Mouse (Mus musculus) kidney, adult 2 months (tissue): ENCODE data around the gene Cdc34b. TPM values are rescaled to one million over a fixed set of nuclear protein-coding genes. Genes with fewer than 3 reads are reported as not detected.

Experiments used
- DNase-seq: peaks from one replicate; pipeline ENCODE4 v3.0.0; 2021
- H3K27ac ChIP-seq: fragments of 200-500 bp; 2 replicates; pipeline ENCODE4 v1.5.1; 2012; ENCODE audit warnings: low read depth, low read length, control low read depth, inconsistent platforms; ENCODE audit not compliant: insufficient read depth
- H3K27me3 ChIP-seq: fragments of 200-500 bp; replicated peaks from 2 replicates; pipeline ENCODE4 v1.6.1; 2012; ENCODE audit warnings: mild to moderate bottlenecking, moderate library complexity, low read length, inconsistent platforms; ENCODE audit not compliant: control insufficient read depth, insufficient read depth
- H3K36me3 ChIP-seq: fragments of 200-500 bp; 2 replicates; pipeline ENCODE4 v1.6.1; 2012; ENCODE audit warnings: mild to moderate bottlenecking, moderate library complexity, low read length, inconsistent platforms; ENCODE audit not compliant: control insufficient read depth, insufficient read depth
- H3K4me1 ChIP-seq: fragments of 200-500 bp; 2 replicates; pipeline ENCODE4 v1.6.1; 2011; ENCODE audit warnings: low read length; ENCODE audit not compliant: control insufficient read depth, insufficient read depth
- H3K4me3 ChIP-seq: fragments of 200-500 bp; 2 replicates; pipeline ENCODE4 v1.5.1; 2011; ENCODE audit warnings: mild to moderate bottlenecking, low read depth, low read length, control low read depth; ENCODE audit not compliant: insufficient read depth
- CTCF ChIP-seq: fragments of 200-500 bp; conservative IDR thresholded peaks from 2 replicates; pipeline ENCODE4 v1.5.1; 2011; ENCODE audit warnings: low read depth, mild to moderate bottlenecking, control low read depth, low read length, moderate library complexity, mixed read lengths; ENCODE audit not compliant: insufficient read depth, insufficient read length
- POLR2A ChIP-seq: fragments of 200-500 bp; IDR thresholded peaks from one replicate; pipeline ENCODE4 v1.6.1; 2011; ENCODE audit warnings: low read depth, low read length, control low read depth
- WGBS: fragments of 180-500 bp; shearing (Covaris S2); methylation state at CpG from one replicate; pipeline ENCODE4 v1.1.7; 2018; 5-methylcytosine and 5-hydroxymethylcytosine counted together
- polyA plus RNA-seq: library from polyadenylated mRNA; depleted of rRNA; stranded (reverse); fragments of >200 nt; gene quantifications from 2 replicates; pipeline ENCODE4 v1.2.3, GENCODE M21; 2012

Cdc34b gene
- polyA plus RNA-seq, 1 experiment, result 0.08 TPM

DNA sequence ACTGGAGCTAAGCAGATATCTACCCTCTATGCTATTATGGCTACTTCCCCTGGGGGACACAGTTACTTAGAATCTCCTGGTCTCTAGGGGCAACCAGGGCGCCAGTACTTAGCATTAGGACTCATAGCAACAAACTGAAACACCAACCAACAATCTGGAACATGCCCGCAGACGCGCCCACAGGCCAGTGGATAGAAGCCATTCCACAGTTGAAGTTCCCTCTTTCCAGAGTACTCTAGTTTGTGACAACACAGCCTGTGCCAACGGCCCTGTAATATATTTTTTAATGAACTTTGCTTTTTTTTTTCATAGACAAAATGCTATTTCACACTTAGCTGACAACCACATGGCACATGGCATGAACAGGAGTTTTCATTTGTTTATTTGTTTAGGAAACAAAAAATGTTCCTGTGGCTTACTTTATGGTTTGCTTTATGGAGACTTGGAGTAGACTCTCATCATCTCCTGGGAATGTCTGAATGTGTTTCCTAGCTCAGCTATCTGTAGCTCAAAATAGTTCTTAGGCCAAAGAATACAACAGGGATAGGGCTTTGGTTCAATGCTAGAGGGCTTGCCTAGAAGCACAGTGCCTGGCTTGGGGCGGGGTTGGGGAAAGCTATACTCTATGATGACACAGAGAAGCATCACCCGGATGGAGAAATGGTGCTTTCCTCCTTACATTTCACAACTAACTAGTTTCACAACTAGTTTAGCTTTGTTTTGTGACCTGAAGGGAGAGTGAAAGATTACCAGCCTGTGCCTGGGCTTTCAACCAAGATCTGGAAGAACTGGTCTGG, 23.3 kb upstream of the Cdc34b start:
- no peak overlapping the region for H3K27ac ChIP-seq
- TF ChIP-seq CTCF, result no peak
- TF ChIP-seq POLR2A, result no peak
- H3K36me3 ChIP-seq, result no peaks in the 10 kb centered on the region
- no peak for DNase-seq
- 80% methylated on average over 7 of the region's 7 CpGs for WGBS
- H3K27me3 ChIP-seq, result no peaks in the 10 kb centered on the region
- H3K4me1 ChIP-seq, result no peaks in the 10 kb centered on the region
- H3K4me3 ChIP-seq, result no peak overlapping the region

DNA sequence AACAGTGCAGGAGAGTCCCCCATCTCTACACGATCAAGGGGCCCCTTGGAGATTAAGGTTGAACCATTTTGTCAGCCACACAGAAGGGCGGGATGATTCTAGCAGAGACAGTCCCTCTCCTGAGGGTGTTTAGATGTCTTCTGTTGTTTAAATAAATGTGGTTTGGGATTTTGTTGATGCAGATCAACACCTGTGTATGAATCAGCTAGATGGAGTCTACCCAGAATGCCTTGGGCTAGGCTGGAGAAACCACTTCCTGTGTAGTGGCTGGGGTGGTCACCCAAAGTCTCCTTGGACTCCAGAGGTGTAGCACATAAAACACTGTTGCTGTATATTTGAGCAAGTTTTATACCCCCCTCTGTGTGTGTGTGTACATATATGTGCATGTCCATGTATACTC, 22.4 kb upstream of the Cdc34b start:
- no peak for DNase-seq
- no peaks in the 10 kb centered on the region for H3K27me3 ChIP-seq
- H3K4me1 ChIP-seq, result no peaks in the 10 kb centered on the region
- 89% methylated on average over 2 of the region's 2 CpGs for WGBS
- no peak overlapping the region for H3K27ac ChIP-seq
- TF ChIP-seq POLR2A (no peak), CTCF (no peak)
- H3K4me3 ChIP-seq, result no peak overlapping the region
- no peaks in the 10 kb centered on the region for H3K36me3 ChIP-seq

DNA sequence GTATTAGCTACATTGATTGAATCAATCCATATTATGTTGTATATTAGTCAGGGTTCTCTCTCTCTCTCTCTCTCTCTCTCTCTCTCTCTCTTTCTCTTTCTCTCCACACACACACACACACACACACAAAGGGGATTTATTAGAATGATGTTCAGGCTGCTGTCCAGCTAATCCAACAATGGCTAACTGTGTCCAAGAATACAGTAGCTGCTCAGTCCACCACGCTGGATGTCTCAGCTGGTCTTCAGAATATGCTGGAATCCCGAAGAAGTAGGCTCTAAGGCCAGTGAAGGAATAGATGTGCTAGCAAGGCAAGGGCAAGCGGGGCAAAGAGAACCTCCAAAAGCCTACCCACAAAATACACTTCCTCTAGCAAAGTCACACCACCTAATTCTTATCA, 14.3 kb upstream of the Cdc34b start:
- TF ChIP-seq CTCF (no peak), POLR2A (no peak)
- no peak overlapping the region for H3K27ac ChIP-seq
- no peaks in the 10 kb centered on the region for H3K27me3 ChIP-seq
- H3K4me3 ChIP-seq, result no peak overlapping the region
- no peaks in the 10 kb centered on the region for H3K36me3 ChIP-seq
- DNase-seq, result no peak
- H3K4me1 ChIP-seq, result no peaks in the 10 kb centered on the region
- WGBS, result 91% methylated on average over 3 of the region's 3 CpGs

DNA sequence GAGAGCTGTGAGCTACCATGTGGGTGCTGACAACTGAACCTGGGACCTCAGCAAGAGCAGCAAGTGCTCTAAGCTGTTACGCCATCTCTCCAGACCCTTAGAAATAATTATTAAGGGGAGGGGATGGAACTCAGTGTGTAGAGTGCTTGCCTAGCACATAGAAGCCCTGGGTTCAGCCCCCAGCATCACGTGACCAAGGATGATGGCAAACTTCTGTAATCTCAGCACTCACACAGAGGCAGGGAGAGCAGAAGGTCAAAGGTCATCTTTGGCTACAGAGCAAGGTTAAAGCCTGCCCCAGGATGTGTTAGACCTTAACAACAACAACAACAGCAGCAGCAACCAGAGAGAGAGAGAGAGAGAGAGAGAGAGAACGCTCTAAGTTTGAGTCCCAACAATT, 13.0 kb upstream of the Cdc34b start:
- H3K4me1 ChIP-seq, result no peaks in the 10 kb centered on the region
- no peak overlapping the region for H3K27ac ChIP-seq
- no peaks in the 10 kb centered on the region for H3K36me3 ChIP-seq
- DNase-seq, result no peak
- no peaks in the 10 kb centered on the region for H3K27me3 ChIP-seq
- TF ChIP-seq POLR2A (no peak), CTCF (no peak)
- WGBS, result 82% methylated on average over 3 of the region's 3 CpGs
- H3K4me3 ChIP-seq, result no peak overlapping the region

DNA sequence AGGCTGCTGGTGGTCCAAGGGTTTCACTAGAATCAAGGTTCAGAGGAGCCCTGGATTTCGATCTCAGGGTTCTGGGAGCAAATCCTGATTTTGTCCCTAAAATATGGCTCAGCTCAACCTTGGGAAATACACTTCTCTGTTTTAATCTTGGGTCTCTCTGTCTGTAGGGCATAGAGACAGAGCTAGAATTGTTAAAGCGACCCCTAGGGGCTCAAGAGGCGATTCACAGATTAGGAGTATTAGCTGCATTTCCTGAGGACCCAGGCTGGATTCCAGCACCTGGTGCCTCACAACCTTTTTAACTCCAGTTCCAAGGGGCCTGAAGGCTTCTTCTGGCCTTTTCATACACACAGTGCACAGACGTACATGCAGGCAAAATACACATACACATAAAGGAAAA, 12.0 kb upstream of the Cdc34b start:
- H3K27ac ChIP-seq, result no peak overlapping the region
- no peaks in the 10 kb centered on the region for H3K4me1 ChIP-seq
- DNase-seq, result no peak
- WGBS, result 47% methylated on average over 4 of the region's 4 CpGs
- no peaks in the 10 kb centered on the region for H3K36me3 ChIP-seq
- H3K27me3 ChIP-seq, result no peaks in the 10 kb centered on the region
- TF ChIP-seq CTCF (no peak), POLR2A (no peak)
- no peak overlapping the region for H3K4me3 ChIP-seq

DNA sequence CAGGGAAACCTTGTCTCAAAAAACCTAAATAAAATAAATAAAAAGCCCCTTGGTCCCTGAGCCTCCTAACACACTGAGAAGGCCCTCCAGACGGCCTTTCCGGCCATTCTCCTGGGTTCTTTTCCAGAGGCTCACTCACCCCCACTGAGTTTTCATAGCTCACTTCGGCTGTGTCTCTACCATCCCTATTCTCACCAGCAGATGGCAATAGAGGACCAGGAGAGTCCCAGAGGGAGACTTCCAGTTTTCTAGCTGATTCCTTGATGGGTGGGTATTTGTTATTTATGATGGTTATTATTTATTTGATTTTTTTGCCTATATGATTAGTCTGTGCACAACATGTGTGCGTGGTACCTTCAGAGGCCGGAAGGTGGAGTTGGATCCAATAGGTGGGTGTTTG, 11.3 kb upstream of the Cdc34b start:
- Histone ChIP-seq H3K36me3 (no peaks in the 10 kb centered on the region), H3K4me1 (no peaks in the 10 kb centered on the region), H3K4me3 (no peak overlapping the region), H3K27me3 (no peaks in the 10 kb centered on the region), H3K27ac (no peak overlapping the region)
- peak; percentile 62 for DNase-seq
- 22% methylated on average over 5 of the region's 5 CpGs for WGBS
- TF ChIP-seq POLR2A (no peak), CTCF (peak; percentile 68)

DNA sequence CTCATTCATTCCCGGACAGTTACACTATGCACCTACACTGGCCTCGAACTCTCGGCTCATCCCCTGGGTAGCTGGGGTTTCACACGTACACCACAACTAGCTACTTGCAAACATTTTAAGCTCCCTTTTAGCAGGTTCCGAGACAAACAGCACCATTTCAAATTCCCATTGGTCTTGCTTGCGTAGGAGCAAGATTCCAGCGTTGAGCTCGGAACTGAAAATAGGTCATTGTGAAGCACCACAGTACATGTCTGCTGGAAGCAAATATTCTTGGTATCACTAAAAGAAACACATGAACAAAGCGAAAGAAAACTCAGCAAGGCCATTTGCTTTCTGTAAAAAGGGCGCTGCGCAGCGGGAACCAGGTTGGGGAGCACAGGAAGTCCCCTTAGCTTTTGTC, 10.4 kb upstream of the Cdc34b start:
- H3K4me1 ChIP-seq, result no peaks in the 10 kb centered on the region
- H3K36me3 ChIP-seq, result no peaks in the 10 kb centered on the region
- no peak overlapping the region for H3K4me3 ChIP-seq
- no peak for TF ChIP-seq CTCF
- TF ChIP-seq POLR2A, result no peak
- DNase-seq, result no peak
- H3K27ac ChIP-seq, result no peak overlapping the region
- H3K27me3 ChIP-seq, result no peaks in the 10 kb centered on the region
- 91% methylated on average over 12 of the region's 12 CpGs for WGBS

DNA sequence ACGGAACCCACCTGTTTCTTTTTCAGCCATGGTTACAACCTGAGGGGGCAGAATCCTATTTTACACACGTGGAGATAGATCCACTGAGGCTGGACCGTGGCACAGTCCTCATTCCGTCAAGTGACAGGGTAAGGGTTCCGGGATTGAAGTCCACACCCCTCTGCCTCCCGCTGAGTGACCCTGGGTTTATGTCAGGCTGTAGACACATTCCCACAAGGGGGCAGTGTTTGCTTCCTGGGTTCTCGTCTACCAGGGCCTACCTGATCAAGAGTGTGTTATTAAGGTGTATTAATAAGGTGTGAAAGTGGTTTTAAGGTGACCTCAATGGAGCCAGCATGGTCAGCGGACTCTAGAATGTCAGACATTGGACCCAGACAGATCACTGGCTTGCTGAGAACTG, 8.8 kb upstream of the Cdc34b start:
- H3K36me3 ChIP-seq, result no peaks in the 10 kb centered on the region
- no peak overlapping the region for H3K4me3 ChIP-seq
- no peak overlapping the region for H3K27ac ChIP-seq
- no peaks in the 10 kb centered on the region for H3K27me3 ChIP-seq
- WGBS, result 29% methylated on average over 8 of the region's 8 CpGs
- no peaks in the 10 kb centered on the region for H3K4me1 ChIP-seq
- peak; percentile 56 for DNase-seq
- no peak for TF ChIP-seq POLR2A
- peak; percentile 63 for TF ChIP-seq CTCF
